Mouse (Mus musculus): ENCODE results near the gene C130060K24Rik.

GRCm38 (mm10) chr6:65347736-65348135 is 33.2 kb upstream of the C130060K24Rik start:
- no peak for TF ChIP-seq CTCF (IDR thresholded peaks at IDR 0.05; ENCODE audit: low read depth, low read length)
- TF ChIP-seq POLR2AphosphoS5 (IDR thresholded peaks at IDR 0.05; ENCODE audit: insufficient replicate concordance, low read depth, low read length) = no peak
